12 mouse cellular contexts compared by ENCODE assay signal in genomic region chr1:191002201-191002600, GRCm38 (mm10). TPM values are rescaled to one million over a fixed set of nuclear protein-coding genes. Genes with fewer than 3 reads are reported as not detected.
DNase-seq lines count a peak whose midpoint lies in the region; ATAC-seq and TF ChIP-seq lines count a peak whose summit lies in the region.
"Had no signal": no experiment of that assay in that cellular context is flagged by ENCODE, and none has a peak within 500 bp of the region (broad histone marks: within the 10 kb centered on the region; RNA-seq: fewer than 3 reads in every experiment).

No protein-coding gene starts in this region.

- no peak for TF ChIP-seq POLR2A in small intestine, adult 2 months (IDR thresholded peaks at IDR 0.05; ENCODE audit: low read depth, low read length)

- no peak overlapping the region for H3K9ac ChIP-seq in liver, embryonic 11.5 days (ENCODE audit: low read depth, low read length)

- peak; percentile 51 for DNase-seq in adrenal gland, postnatal 14 days
- DNase-seq in adrenal gland, adult 18-20 months (ENCODE audit: low spot score in 2 of 2): no peak
- peak; percentile 13 for DNase-seq in liver
- no peak for DNase-seq in liver, embryonic 11.5 days (ENCODE audit: low spot score)
- peak; percentile 44 for DNase-seq in embryo, embryonic 11 days
- DNase-seq in left cerebral cortex, postnatal 4 days: no peak
- DNase-seq in Muller cell, postnatal 12 days (ENCODE audit: inconsistent ontology term): no peak

- H3K27ac ChIP-seq in liver, embryonic 11.5 days (ENCODE audit: low read depth, low read length): no peak overlapping the region
- H3K27ac ChIP-seq in small intestine, adult 2 months (ENCODE audit: insufficient read depth, low read depth, low read length): no peak overlapping the region
- H3K27ac ChIP-seq: midbrain, embryonic 10.5 days had no signal

- intact Hi-C loops in left cerebral cortex, postnatal 4 days (cut with DNase I): no loop called here

- peaks cover 3% of the 10 kb centered on the region; the same call in 1 of the 2 replicates for H3K9me3 ChIP-seq in liver, embryonic 11.5 days (ENCODE audit: control insufficient read depth, low read length)

- peaks cover 3% of the 10 kb centered on the region; the same call in 1 of the 2 replicates for H3K36me3 ChIP-seq in liver, embryonic 11.5 days (ENCODE audit: control insufficient read depth, insufficient read depth, low read length)
- H3K36me3 ChIP-seq in small intestine, adult 2 months (ENCODE audit: control insufficient read depth, insufficient read depth, low read length): peaks cover 9% of the 10 kb centered on the region

- TF ChIP-seq CTCF in small intestine, adult 2 months (IDR thresholded peaks at IDR 0.05; ENCODE audit: extremely low read depth, insufficient read length, insufficient replicate concordance, low read depth, low read length): peak; percentile 41; the same call in 1 of the 2 replicates

- H3K4me2 ChIP-seq in liver, embryonic 11.5 days: no peak overlapping the region

- WGBS in liver, embryonic 11.5 days: 60% methylated on average over 6 of the region's 6 CpGs
- WGBS in small intestine, adult 2 months: 66% methylated on average over 6 of the region's 6 CpGs

- H3K27me3 ChIP-seq in liver, embryonic 11.5 days (replicated peaks; ENCODE audit: control insufficient read depth, insufficient read depth, low read length): no peaks in the 10 kb centered on the region
- no peaks in the 10 kb centered on the region for H3K27me3 ChIP-seq in small intestine, adult 2 months (ENCODE audit: control insufficient read depth, insufficient read depth, low read length)

- H3K4me1 ChIP-seq in liver, embryonic 11.5 days (replicated peaks; ENCODE audit: control insufficient read depth, insufficient read depth, low read length): no peaks in the 10 kb centered on the region
- no peaks in the 10 kb centered on the region for H3K4me1 ChIP-seq in small intestine, adult 2 months (ENCODE audit: control insufficient read depth, insufficient read depth, insufficient read length, low read length)
- H3K4me1 ChIP-seq: midbrain, embryonic 10.5 days had no signal

- H3K4me3 ChIP-seq in liver, embryonic 11.5 days (ENCODE audit: low read depth, low read length): no peak overlapping the region
- H3K4me3 ChIP-seq in small intestine, adult 2 months (ENCODE audit: low read depth, low read length): no peak overlapping the region
- H3K4me3 ChIP-seq: midbrain, embryonic 10.5 days had no signal

- ATAC-seq in liver, embryonic 11.5 days (replicated peaks; ENCODE audit: low FRiP score): no peak

RNA-seq across cellular contexts. Expression of gene Vash2, which starts 23.1 kb away (rescaled TPM):
- 0.48 and 1.2 TPM in 2 replicates for total RNA-seq in adrenal gland, postnatal 14 days (2021)
- total RNA-seq in adrenal gland, adult 18-20 months (2021): under 1 TPM in 1 of 2 experiments, not detected in 1; 0.22 TPM
- 12.8 and 14.2 TPM in 2 replicates for polyA plus RNA-seq in liver, embryonic 11.5 days (2014; fragmentation: Nextera tagmentation; extraction: Ambion mirVana)
- 0.76 and 0.79 TPM in 2 replicates for polyA plus RNA-seq in small intestine, adult 2 months (2012; rRNA removed)
- 10 to 100 TPM; 63.8 to 72.2 TPM for total RNA-seq in left cerebral cortex, postnatal 4 days (2021)

RNA-seq across cellular contexts. Expression of gene Flvcr1, which starts 23.8 kb away (rescaled TPM):
- total RNA-seq in adrenal gland, postnatal 14 days (2021): 15.0 and 23.8 TPM in 2 replicates
- total RNA-seq in adrenal gland, adult 18-20 months (2021): 10 to 100 TPM in 1 of 2 experiments, 1 to 10 TPM in 1; 9.9 to 14.6 TPM
- polyA plus RNA-seq in liver, embryonic 11.5 days (2014; fragmentation: Nextera tagmentation; extraction: Ambion mirVana): 11.8 and 12.1 TPM in 2 replicates
- polyA plus RNA-seq in small intestine, adult 2 months (2012; rRNA removed): 37.3 and 86.3 TPM in 2 replicates
- 10 to 100 TPM; 27.0 to 27.6 TPM for total RNA-seq in left cerebral cortex, postnatal 4 days (2021)

RNA-seq across cellular contexts. Expression of gene Spata45, which starts 34.2 kb away (rescaled TPM):
- not detected in 2 replicates for total RNA-seq in adrenal gland, postnatal 14 days (2021)
- not detected for total RNA-seq in adrenal gland, adult 18-20 months (2021)
- not detected in 2 replicates for polyA plus RNA-seq in liver, embryonic 11.5 days (2014; fragmentation: Nextera tagmentation; extraction: Ambion mirVana)
- polyA plus RNA-seq in small intestine, adult 2 months (2012; rRNA removed): not detected in 2 replicates
- not detected for total RNA-seq in left cerebral cortex, postnatal 4 days (2021)
- total RNA-seq: gastrocnemius, adult 8-10 months; layer of hippocampus, postnatal 14 days had no signal
- polyA plus RNA-seq: C2C12; midbrain, embryonic 10.5 days had no signal

Comparison
In these comparisons a context has a peak if more than half of its experiments do, and no peak if none do; other contexts are left out.
1. DNase-seq: peak in adrenal gland, postnatal 14 days (single experiment), liver (single experiment) and embryo, embryonic 11 days (single experiment); none in adrenal gland, adult 18-20 months (0 of 2), liver, embryonic 11.5 days (single experiment), left cerebral cortex, postnatal 4 days (single experiment) and Muller cell, postnatal 12 days (single experiment).
2. RNA of gene Vash2, which starts 23.1 kb away (total RNA-seq): 63.8 to 72.2 TPM in left cerebral cortex, postnatal 4 days; 0.48 to 1.2 TPM in adrenal gland, postnatal 14 days and 0.22 TPM in adrenal gland, adult 18-20 months; every median in the first group is over 10 times any median in the second.